Mouse (Mus musculus): ENCODE results near the gene Bptf. TPM values are rescaled to one million over a fixed set of nuclear protein-coding genes. Genes with fewer than 3 reads are reported as not detected.

Bptf gene
- polyA plus RNA-seq, 1 experiment from 2014 or later = 22.9 TPM

GRCm38 (mm10) chr11:107039417-107039816 lies 92.5 kb downstream of the Bptf start:
- TF ChIP-seq CTCF (IDR thresholded peaks at IDR 0.05; ENCODE audit: low read depth) = no peak
- no peaks in the 10 kb centered on the region for H3K27me3 ChIP-seq (ENCODE audit: insufficient read depth, low read length)
- no peak overlapping the region for H3K27ac ChIP-seq
- DNase-seq (ENCODE audit: low spot score) (no peak), ATAC-seq (replicated peaks; ENCODE audit: low FRiP score, low read depth) (no peak)
- no peaks in the 10 kb centered on the region for H3K9me3 ChIP-seq (replicated peaks; ENCODE audit: low read length)
- H3K4me3 ChIP-seq (replicated peaks; ENCODE audit: low read depth, low read length) = no peak overlapping the region
- H3K4me1 ChIP-seq (replicated peaks; ENCODE audit: insufficient read depth, low read length) = no peaks in the 10 kb centered on the region
- 92% methylated on average over 5 of the region's 5 CpGs for WGBS
- H3K36me3 ChIP-seq (ENCODE audit: insufficient read depth, low read length) = peaks cover 50% of the 10 kb centered on the region
- H3K9ac ChIP-seq (ENCODE audit: low read depth, low read length) = no peak overlapping the region
- H3K4me2 ChIP-seq (ENCODE audit: low read length) = no peak overlapping the region

GRCm38 (mm10) chr11:107034085-107034810 lies 97.7 kb downstream of the Bptf start:
- no peaks in the 10 kb centered on the region for H3K27me3 ChIP-seq (ENCODE audit: insufficient read depth, low read length)
- DNase-seq (ENCODE audit: low spot score) (no peak), ATAC-seq (replicated peaks; ENCODE audit: low FRiP score, low read depth) (no peak)
- H3K27ac ChIP-seq = no peak overlapping the region
- 85% methylated on average over 10 of the region's 10 CpGs for WGBS
- no peak overlapping the region for H3K9ac ChIP-seq (ENCODE audit: low read depth, low read length)
- H3K4me1 ChIP-seq (replicated peaks; ENCODE audit: insufficient read depth, low read length) = no peaks in the 10 kb centered on the region
- H3K4me3 ChIP-seq (replicated peaks; ENCODE audit: low read depth, low read length) = no peak overlapping the region
- H3K4me2 ChIP-seq (ENCODE audit: low read length) = no peak overlapping the region
- H3K36me3 ChIP-seq (ENCODE audit: insufficient read depth, low read length) = peaks cover 21% of the 10 kb centered on the region
- H3K9me3 ChIP-seq (replicated peaks; ENCODE audit: low read length) = no peaks in the 10 kb centered on the region
- TF ChIP-seq CTCF (IDR thresholded peaks at IDR 0.05; ENCODE audit: low read depth) = no peak

- no peak overlapping the region; the same call in 1 of the 2 replicates for H3K27ac ChIP-seq
These were observed 100.3 kb downstream of the Bptf start for GRCm38 (mm10) chr11:107031635-107032034.

DNA sequence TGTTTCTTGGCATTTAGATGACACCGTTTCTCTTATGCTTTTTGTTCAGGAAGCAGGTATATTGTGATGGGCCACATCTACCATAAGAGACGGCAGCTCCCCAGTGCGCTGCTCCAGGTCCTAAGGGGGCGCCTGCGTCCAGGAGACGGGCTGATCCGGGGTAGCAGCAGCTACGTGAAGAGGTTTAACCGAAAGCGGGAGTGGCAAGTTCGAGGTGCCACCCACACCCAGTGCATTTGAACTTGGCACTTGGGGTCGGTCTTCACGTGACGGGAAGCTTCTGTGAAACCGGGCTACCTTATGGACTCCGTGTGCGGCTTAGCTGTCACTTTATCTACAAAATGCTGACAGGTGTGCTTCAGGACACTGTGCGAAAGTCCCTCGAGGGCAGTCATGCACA lies 102.4 kb downstream of the Bptf start:
- no peak for DNase-seq (ENCODE audit: low spot score)
- H3K36me3 ChIP-seq (ENCODE audit: insufficient read depth, low read length) = 0 out of 2 replicates have a peak, but pooled peaks cover 3% of the 10 kb centered on the region

More at GRCm38 (mm10) chr11:107031635-107032034, 100.3 kb downstream of the Bptf start:
- Histone ChIP-seq H3K4me3 (replicated peaks; ENCODE audit: low read depth, low read length) (no peak overlapping the region), H3K4me1 (replicated peaks; ENCODE audit: insufficient read depth, low read length) (no peaks in the 10 kb centered on the region), H3K36me3 (ENCODE audit: insufficient read depth, low read length) (peaks cover 6% of the 10 kb centered on the region; the same call in 1 of the 2 replicates), H3K9me3 (replicated peaks; ENCODE audit: low read length) (no peaks in the 10 kb centered on the region), H3K27me3 (ENCODE audit: insufficient read depth, low read length) (no peaks in the 10 kb centered on the region), H3K9ac (ENCODE audit: low read depth, low read length) (no peak overlapping the region), H3K4me2 (ENCODE audit: low read length) (no peak overlapping the region; the same call in 1 of the 2 replicates)
- ATAC-seq (replicated peaks; ENCODE audit: low FRiP score, low read depth) (no peak), DNase-seq (ENCODE audit: low spot score) (peak; percentile 23)
- 45% methylated on average over 7 of the region's 7 CpGs for WGBS
- no peak for TF ChIP-seq CTCF (IDR thresholded peaks at IDR 0.05; ENCODE audit: low read depth)

GRCm38 (mm10) chr11:107028754-107029153 lies 103.2 kb downstream of the Bptf start:
- H3K9ac ChIP-seq (ENCODE audit: low read depth, low read length) = peak overlapping the region; percentile 74; the same call in 1 of the 2 replicates
- DNase-seq (ENCODE audit: low spot score) (no peak), ATAC-seq (replicated peaks; ENCODE audit: low FRiP score, low read depth) (no peak)
- 67% methylated on average over 6 of the region's 6 CpGs for WGBS
- peak overlapping the region; percentile 59 for H3K4me3 ChIP-seq (replicated peaks; ENCODE audit: low read depth, low read length)
- H3K4me2 ChIP-seq (ENCODE audit: low read length) = peak overlapping the region; percentile 92
- no peaks in the 10 kb centered on the region for H3K9me3 ChIP-seq (replicated peaks; ENCODE audit: low read length)
- H3K36me3 ChIP-seq (ENCODE audit: insufficient read depth, low read length) = no peaks in the 10 kb centered on the region
- peaks cover 5% of the 10 kb centered on the region for H3K4me1 ChIP-seq (replicated peaks; ENCODE audit: insufficient read depth, low read length)
- H3K27ac ChIP-seq = peak overlapping the region; percentile 87
- TF ChIP-seq CTCF (IDR thresholded peaks at IDR 0.05; ENCODE audit: low read depth) = no peak
- no peaks in the 10 kb centered on the region for H3K27me3 ChIP-seq (ENCODE audit: insufficient read depth, low read length)

More for the DNA sequence above, 102.4 kb downstream of the Bptf start:
- no peak overlapping the region for H3K27ac ChIP-seq
- WGBS = 49% methylated on average over 19 of the region's 19 CpGs
- H3K4me3 ChIP-seq (replicated peaks; ENCODE audit: low read depth, low read length) = no peak overlapping the region
- no peaks in the 10 kb centered on the region for H3K27me3 ChIP-seq (ENCODE audit: insufficient read depth, low read length)
- ATAC-seq (replicated peaks; ENCODE audit: low FRiP score, low read depth) = no peak
- H3K9me3 ChIP-seq (replicated peaks; ENCODE audit: low read length) = no peaks in the 10 kb centered on the region
- TF ChIP-seq CTCF (IDR thresholded peaks at IDR 0.05; ENCODE audit: low read depth) = no peak
- no peak overlapping the region for H3K9ac ChIP-seq (ENCODE audit: low read depth, low read length)
- no peak overlapping the region for H3K4me2 ChIP-seq (ENCODE audit: low read length)
- peaks cover 5% of the 10 kb centered on the region for H3K4me1 ChIP-seq (replicated peaks; ENCODE audit: insufficient read depth, low read length)

DNA sequence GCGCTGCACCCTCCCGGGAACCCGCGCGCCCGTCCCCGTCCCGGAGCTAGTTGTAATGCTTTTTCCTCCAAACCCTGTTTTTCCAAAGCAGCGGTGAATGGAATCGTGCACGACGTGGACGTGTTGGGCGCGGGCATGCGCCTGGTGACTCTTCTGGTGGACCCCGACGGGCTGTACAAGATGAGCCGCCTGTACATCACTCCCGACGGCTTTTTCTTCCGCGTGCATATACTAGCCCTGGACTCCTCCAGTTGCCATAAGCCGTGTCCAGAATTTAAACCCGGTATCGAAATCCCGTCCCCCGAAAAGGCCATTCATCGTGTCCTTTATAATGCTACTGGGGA lies 103.7 kb downstream of the Bptf start:
- H3K9ac ChIP-seq (ENCODE audit: low read depth, low read length) = peak overlapping the region; percentile 74
- H3K9me3 ChIP-seq (replicated peaks; ENCODE audit: low read length) = no peaks in the 10 kb centered on the region
- H3K4me3 ChIP-seq (replicated peaks; ENCODE audit: low read depth, low read length) = peak overlapping the region; percentile 59
- peak overlapping the region; percentile 92 for H3K4me2 ChIP-seq (ENCODE audit: low read length)
- no peaks in the 10 kb centered on the region for H3K36me3 ChIP-seq (ENCODE audit: insufficient read depth, low read length)
- H3K4me1 ChIP-seq (replicated peaks; ENCODE audit: insufficient read depth, low read length) = peaks cover 5% of the 10 kb centered on the region
- ATAC-seq (replicated peaks; ENCODE audit: low FRiP score, low read depth) (peak; percentile 29; the same call in 1 of the 2 replicates), DNase-seq (ENCODE audit: low spot score) (no peak)
- H3K27me3 ChIP-seq (ENCODE audit: insufficient read depth, low read length) = no peaks in the 10 kb centered on the region
- no peak for TF ChIP-seq CTCF (IDR thresholded peaks at IDR 0.05; ENCODE audit: low read depth)
- 2% methylated on average over 29 of the region's 29 CpGs for WGBS
- peak overlapping the region; percentile 87 for H3K27ac ChIP-seq

All from kidney, postnatal 0 days (tissue).